Mouse (Mus musculus) layer of hippocampus, postnatal 10 days (tissue): Measurements from ENCODE around the gene Cish. TPM values are rescaled to one million over a fixed set of nuclear protein-coding genes. Genes with fewer than 3 reads are reported as not detected.

Experiments used
- DNase-seq, 2 experiments: peaks; one replicate each; pipeline ENCODE4 v3.0.0; 2021; ENCODE audit warnings: low spot score in 2 of 2
- total RNA-seq, 2 experiments: library from RNA; stranded (reverse); gene quantifications; 2 replicates each; pipeline ENCODE4 v1.2.3; 2021

Gene Cish
- total RNA-seq, 2 experiments from 2014 or later, result 5.9 to 10.0 TPM

DNA sequence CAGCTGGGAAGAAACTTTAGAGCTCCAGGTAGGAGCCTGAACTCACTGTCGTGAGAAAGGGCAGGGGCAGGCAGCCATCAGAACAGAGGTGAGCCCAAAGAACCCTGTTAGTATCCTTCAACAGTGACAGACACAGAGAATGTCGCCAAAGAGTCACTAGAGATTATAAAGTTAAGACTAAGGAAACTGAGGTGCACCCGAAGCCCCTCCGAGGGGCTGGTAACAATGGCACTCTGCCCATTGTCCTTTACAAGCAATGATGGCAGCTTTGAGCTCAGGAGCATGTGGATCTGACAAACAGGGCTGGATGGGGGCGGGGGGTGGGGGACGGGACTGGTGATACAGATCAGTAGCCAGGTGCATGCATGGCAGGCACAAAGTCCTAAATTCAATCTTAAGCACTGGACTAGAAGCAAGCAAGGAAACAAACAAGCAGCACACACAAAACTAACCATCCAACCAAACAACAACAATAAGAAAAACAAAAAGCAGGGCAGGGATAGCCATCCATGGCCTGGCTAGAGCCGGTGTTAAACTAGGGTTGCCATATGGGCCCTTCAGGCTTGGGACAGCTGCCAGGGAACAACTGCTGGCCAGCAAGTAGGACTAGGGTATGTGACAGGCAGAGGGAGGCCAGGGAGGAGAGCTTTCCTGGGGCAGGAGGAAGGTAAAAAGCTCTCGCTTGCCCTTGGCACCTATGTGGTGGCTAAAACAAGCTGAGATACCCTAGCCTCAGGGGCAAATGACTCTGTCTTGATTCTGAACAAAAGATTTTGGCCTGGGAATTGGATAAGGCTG, 47.5 kb downstream of the Cish start:
- DNase-seq, result no peak

DNA sequence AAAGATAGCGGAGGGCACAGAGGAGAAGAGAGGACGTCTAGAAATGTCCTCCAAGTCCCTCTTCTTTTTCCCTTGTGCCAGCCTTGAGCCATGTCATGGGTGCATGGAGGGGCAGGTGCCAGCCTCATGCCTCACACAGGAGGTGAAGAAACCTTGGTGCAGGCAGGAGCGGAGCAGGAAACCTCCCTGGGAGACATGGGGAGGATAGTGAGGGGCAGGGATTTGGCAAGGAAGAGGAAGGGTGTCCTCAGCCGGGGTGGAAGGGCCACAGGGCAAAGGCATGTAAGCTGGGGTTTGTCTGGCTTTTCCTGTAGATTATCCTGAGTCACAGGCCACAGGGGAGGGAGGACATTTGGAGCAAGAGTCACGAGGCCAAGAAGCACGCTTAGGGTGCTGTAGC, 48.2 kb downstream of the Cish start:
- DNase-seq, result no peak

DNA sequence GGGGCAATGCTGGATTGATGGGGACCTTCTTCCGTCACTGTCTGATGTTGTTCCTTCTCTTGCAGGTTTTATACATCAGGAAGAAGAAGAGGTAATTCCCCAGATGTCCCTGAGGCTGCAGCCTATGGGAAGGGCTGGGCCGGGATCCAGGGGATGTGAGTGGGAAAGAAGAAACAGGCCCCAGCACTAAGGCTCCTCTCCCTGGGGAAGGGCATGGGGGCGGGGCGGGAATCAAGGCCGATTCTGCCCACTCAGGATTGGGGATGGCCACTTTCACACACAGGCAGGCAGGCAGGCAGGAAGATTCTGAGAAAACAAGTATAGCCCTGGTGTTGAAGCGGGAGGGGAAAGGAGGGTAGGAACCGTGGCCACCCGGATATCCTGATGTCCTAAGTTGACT, 50.3 kb downstream of the Cish start:
- no peak for DNase-seq

DNA sequence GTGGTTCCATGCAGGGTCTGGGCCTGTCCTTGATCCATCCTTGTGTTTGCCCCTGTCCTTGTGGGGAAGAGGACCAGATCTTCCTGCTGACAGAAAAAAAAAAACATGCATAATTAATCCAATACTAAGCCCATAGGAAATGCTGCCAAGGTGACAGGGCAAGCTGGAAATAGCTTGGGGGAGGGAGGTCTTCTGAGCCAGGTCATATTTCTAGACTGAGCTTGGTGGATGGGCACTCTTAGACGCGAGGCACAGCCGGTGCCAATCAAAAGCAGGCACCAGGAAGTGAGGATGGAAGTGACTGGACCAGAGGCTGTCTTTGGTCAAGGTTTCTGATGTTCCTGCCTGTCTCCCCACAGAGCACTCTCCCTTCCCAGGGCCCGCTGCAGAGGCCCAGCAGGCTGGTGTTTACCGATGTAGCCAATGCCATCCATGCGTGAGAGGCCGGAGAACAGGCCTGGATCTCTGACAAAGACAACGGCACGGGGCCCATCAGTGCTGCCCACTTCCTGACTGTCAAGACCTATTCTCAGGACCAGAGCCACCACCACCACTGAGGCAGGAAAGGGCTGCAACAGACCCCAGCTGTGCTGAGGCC, 51.9 kb downstream of the Cish start:
- no peak for DNase-seq

DNA sequence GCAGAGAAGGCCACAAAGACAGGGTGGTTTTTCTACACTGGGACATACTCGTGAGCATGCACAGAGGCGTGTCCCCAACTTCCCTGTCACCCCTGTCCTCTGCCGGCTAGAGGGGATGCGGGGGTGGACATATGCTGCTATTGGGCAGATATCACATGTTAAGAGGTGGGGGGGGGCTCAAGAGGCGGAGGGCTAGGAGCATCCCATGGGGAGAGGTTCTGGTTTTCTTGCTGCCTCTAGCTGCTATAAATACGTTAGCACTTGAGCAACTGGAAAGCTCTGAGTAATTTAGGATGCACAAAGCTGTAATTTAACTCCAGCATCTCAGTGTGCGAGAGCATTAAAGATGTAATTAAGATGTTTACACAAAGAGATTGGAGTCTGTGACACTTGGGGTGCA, 53.5 kb downstream of the Cish start:
- no peak for DNase-seq

Other genes with a start within 250 kb of the Cish start
- 100 to 1,000 TPM in 1 of 2 experiments, 10 to 100 TPM in 1; 87.6 to 114 TPM for gene Dock3, start 64.1 kb upstream of the Cish start, total RNA-seq
- 1 to 10 TPM; 1.7 to 1.8 TPM for gene Mapkapk3, start 6.1 kb upstream of the Cish start, total RNA-seq
- gene Hemk1, start 42.3 kb downstream of the Cish start, total RNA-seq, result 10 to 100 TPM; 14.6 to 19.9 TPM
- gene 6430571L13Rik, start 44.6 kb downstream of the Cish start, total RNA-seq, result 1 to 10 TPM; 2.5 to 3.2 TPM
- 10 to 100 TPM; 21.4 to 27.2 TPM for gene Cacna2d2, start 103.6 kb downstream of the Cish start, total RNA-seq
- 10 to 100 TPM; 33.2 to 33.3 TPM for gene Tmem115, start 237.9 kb downstream of the Cish start, total RNA-seq
- 10 to 100 TPM; 17.7 to 19.5 TPM for gene Cyb561d2, start 246.2 kb downstream of the Cish start, total RNA-seq
- 10 to 100 TPM; 31.1 to 33.1 TPM for gene Nprl2, start 246.2 kb downstream of the Cish start, total RNA-seq